Mouse (Mus musculus) myocyte (in vitro differentiated cells): ENCODE measurements at regions not wholly inside any gene's neighbourhood (a gene's known extent, or its start where the extent isn't known, plus 50 kb on each side); places are given as distances from the start of the nearest gene placed in this dataset.

Source experiments
- CEBPB ChIP-seq: IDR thresholded peaks from 2 replicates; pipeline ENCODE4 v1.6.1; 2011; ENCODE audit warnings: mild to moderate bottlenecking, moderate library complexity; ENCODE audit not compliant: poor library complexity, insufficient read depth, severe bottlenecking
- MYOG ChIP-seq, 3 experiments: IDR thresholded peaks; one replicate each; pipeline ENCODE4 v1.6.1; 2011; ENCODE audit warnings: control low read depth in 2 of 3, low read depth in 2 of 3, mild to moderate bottlenecking in 2 of 3; ENCODE audit not compliant: insufficient read length in 2 of 3, control insufficient read depth in 1 of 3, insufficient read depth in 1 of 3
- POLR2A ChIP-seq: IDR thresholded peaks from one replicate; pipeline ENCODE4 v1.6.1; 2011; ENCODE audit warnings: low read depth, mild to moderate bottlenecking, control low read depth, moderate library complexity; ENCODE audit not compliant: insufficient read length
- POLR2AphosphoS2 ChIP-seq: IDR thresholded peaks from one replicate; pipeline ENCODE4 v1.6.1; 2011; ENCODE audit warnings: low read depth, control low read depth; ENCODE audit not compliant: insufficient read length
- USF1 ChIP-seq: IDR thresholded peaks from one replicate; pipeline ENCODE4 v1.6.1; 2011; ENCODE audit warnings: low read depth, mild to moderate bottlenecking, control low read depth, moderate library complexity

DNA sequence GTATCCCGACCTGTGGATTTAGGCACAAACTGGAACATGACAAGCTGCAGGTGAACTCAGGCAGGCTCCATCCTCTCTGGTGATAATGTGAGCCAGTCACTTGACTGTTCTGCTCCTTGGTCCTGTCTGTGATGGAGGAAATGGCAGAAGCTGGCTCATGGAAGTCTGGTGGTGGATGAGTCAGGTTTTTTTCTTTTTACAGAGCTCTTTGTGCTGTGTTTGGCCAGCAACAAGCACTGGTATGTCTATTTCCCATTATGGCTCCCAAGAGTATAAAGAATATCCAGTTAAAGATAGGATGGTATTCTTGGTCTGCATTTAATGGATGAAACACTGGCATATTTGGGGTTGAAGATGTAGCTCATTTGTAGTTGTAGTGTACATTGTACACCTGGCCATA lies 50.5 kb upstream of the Bach2 start:
- TF ChIP-seq POLR2A = no peak
- no peak for TF ChIP-seq USF1
- TF ChIP-seq MYOG (IDR thresholded peaks at IDR 0.05; ENCODE audit: control insufficient read depth in 1 of 3, insufficient read depth in 1 of 3, insufficient read length in 2 of 3, low read depth in 2 of 3) = no peak
- TF ChIP-seq CEBPB = no peak
- TF ChIP-seq POLR2AphosphoS2 = no peak
